Mouse (Mus musculus) gastrocnemius, postnatal 36 days (tissue): ENCODE results near the gene Ythdf1. TPM values are rescaled to one million over a fixed set of nuclear protein-coding genes. Genes with fewer than 3 reads are reported as not detected.

Source experiments
- DNase-seq, 2 experiments: peaks; one replicate each; pipeline ENCODE4 v3.0.0; 2022
- intact Hi-C: fragments of 180-260 bp; cut with DNase I; formaldehyde crosslinking; loops from one replicate; pipeline ENCODE4 v1.15.1; 2025
- microRNA-seq, 2 experiments: library from miRNA; unstranded; fragments of <30 nt; microRNA quantifications; one replicate each; pipeline ENCODE4 v1.2.0; 2021
- total RNA-seq, 2 experiments: library from RNA; stranded (reverse); gene quantifications; 2 replicates each; pipeline ENCODE4 v1.2.3; 2021

Ythdf1 gene
- total RNA-seq, 2 experiments from 2014 or later = 33.5 to 37.3 TPM

DNA sequence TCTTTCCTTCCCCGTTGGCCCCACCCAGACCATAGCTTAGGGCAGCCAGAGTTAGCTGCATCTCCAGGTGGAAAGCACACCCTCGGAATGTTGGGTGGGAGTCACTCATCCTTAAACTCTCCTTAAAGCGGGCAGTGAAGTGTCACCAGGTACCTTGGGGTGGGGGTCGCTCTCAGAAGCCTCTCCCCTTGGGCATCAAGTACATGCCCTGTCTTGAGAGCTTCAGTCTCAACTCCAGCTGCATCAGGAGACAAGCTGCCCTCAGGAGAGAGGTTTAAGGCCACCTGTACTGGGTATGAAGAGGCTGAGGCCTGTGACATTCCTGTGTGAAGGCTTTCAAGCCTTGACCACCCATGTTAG lies 30.8 kb downstream of the Ythdf1 start:
- intact Hi-C loops = no loop called here
- DNase-seq = no peak

DNA sequence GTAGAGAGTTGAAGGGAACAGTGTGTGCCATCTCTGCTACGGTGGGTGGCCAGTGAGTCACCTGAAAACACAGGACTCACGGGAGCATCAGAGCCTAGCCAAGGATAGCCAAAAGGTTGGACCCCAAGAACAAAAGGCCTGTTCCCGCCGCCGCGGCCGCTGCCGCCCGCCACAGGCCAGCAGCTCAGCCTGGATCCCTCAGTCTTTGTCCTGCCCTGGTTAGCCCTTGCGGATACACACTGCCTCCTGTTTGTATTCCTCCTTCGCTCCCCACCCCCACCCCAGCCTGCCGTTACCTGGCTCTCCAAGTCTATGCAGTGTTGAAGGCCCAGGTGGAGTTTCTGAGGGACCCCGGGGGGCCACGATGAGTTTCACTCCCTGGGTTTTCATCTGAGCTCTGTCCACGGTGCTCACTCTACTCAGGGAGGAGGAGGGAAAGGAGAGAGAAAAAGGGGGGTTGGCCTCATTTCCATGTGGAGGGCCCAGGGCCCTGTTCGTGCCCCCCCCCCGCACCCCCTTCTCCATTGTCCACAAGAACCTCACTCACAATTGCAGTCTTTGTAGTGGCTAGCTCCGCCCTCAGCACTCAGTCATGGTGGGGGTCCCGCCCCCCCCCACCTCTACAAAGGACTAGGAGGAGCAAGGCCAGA lies 31.4 kb downstream of the Ythdf1 start:
- intact Hi-C loops = no loop called here
- no peak for DNase-seq

DNA sequence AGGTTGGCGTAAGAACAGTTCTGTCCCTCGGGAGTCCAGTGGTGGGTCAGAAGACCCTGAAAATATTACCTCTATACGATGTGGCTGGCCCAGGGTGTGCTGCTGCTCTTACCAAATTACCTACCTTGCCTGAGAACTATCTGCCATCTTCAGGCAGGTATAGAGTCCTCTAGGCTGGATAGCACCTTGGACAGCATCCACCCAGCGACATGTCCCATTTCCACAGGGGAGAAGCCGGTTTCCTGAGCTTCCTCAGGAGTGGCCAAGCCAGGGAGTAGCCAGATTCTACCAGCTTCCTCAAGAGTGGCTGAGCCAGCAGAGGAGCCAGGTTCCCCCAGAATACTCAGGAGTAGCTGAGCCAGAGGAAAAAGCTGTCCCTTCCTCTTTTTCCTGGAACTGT lies 35.5 kb downstream of the Ythdf1 start:
- no peak for DNase-seq
- intact Hi-C loops = no loop called here

DNA sequence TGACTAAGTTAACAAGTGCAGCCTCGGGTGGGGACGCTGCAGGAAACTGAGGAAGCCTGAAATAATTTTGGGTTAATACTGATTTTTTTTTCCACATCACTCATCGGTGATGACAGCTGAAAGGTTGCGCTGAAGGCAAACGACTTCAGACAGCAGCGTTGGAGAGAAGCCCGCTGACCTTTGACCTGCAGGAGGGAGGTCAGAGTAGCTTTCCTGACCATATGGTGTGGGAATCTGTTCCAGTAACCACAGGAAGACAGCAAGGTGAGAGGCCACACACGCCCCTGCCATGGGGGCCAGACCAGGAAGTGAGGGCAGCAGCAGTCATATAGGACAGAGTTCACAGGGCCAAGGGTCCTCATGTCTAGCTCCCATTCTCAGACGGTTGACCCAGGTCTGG lies 39.5 kb downstream of the Ythdf1 start:
- no peak for DNase-seq
- intact Hi-C loops = no loop called here

DNA sequence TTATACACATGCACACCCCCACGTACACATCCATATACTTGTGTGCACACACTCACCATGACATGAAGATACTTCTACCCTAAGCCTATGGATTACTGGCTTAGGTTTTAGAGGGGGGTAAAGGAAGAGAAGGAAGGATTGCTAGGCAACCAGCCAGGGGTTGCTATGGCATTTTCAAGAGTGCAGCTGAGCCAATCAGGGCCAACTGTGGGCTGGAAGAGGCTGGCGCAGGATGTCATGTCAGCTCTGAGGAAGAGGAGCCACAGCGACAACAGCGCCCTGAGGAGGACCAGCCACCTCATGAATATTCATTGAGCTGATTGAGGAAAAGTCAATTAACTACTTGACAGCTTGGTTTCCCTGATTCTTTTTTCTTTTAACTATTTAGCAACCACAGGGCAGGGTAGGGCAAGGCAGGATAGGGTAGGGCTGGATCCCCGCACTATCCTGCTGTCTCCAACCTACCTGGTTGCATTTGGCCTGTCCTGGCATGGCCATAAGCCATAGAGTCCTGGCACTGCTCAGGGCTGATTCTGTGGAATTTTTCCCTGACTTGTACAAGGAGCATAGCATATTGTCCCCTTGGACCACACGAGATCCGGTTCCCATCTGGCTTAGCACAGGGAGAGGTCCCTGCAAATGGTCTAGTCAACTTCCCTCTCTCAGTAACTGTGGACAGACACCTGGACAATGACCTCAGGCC lies 41.2 kb downstream of the Ythdf1 start:
- intact Hi-C loops = no loop called here
- DNase-seq = no peak

DNA sequence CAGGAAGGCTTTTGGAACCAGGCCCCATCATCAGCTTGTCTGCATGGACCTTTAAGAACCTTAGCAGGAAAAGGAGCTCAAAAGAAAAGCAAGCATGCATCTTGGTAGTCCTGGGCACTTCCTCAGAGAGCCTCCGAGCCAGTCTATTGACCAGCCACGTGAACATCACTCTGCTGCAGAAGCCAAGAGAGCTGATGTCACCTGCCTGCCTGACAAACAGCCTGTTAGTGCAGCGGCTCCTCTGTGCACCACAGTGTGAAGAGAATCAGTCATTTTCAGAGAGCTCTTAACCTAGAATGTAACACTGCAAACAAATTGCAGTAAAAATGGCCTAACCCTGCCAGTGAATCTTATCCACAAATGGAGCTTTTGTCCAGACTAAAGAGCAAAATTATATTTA lies 50.7 kb downstream of the Ythdf1 start:
- DNase-seq = no peak
- intact Hi-C loops = no loop called here

DNA sequence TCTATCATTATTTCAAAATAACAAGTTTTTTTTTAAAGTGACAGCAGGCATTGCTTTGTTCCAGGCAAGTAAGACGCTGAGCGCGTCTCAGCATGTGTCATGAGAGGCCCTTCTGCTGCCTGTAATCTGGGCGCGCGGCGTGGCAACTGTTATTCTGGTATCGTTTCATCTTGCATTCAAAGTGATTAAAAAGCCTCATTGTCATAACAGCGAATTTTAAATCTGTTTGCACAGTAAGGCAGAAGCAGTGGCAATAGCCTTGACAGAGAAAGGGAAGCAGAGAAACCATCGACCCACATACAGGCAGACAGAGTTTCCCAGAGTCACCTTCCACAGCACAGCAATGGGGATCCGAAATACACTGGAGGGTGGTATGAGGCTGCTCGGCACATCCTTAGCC lies 59.2 kb downstream of the Ythdf1 start:
- intact Hi-C loops = no loop called here
- no peak for DNase-seq

DNA sequence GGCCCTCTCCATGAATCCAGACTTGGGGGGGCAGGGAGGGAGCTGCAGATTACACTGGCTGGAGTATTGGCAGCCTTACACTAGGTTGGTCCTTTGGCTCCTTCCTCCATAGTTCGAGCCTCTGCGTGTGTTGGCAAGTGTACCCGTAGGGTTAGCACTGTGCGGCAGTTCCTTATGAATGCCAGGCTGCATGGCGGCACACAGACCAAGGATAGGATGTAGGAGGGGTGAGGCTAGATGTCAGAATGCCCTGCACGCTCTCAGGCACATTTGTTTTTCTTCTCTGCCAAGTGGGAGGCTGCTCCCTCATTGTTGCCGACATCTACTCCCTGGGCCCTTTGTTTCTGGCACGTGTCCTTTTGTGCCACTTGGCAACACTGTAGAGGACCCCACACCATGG lies 63.6 kb downstream of the Ythdf1 start:
- intact Hi-C loops = no loop called here
- DNase-seq = no peak

DNA sequence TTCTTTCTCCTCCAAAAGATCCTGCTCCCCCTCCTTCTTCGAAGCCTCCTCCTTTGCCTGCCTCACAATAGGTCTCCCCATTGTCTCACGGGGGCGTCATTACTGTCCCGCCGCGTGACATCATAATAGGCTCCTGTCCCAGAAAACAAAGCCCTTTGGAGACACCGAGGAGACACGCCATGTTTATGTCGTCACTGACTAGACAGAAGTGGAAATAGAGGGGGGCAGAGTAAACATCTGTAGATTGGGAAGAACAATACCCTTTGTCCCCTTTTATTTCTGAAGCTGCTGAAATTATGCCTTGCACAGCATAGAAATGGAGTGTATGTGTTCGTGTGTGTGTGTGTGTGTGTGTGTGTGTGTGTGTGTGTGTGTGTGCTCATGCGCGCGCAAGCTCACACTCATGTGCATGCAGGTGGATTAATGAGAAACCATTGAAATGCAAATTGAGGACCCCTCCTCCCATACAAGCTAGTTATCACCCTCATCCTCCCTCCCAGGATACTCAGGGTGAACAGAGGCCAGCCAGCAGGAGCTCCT lies 65.7 kb downstream of the Ythdf1 start:
- no peak for DNase-seq
- intact Hi-C loops = no loop called here

Small RNA genes lying within 50 kb of the gene (microRNA-seq; reads per million reads assigned to microRNA genes)
- gene Mir124a-3 = 0 reads per million in 2 experiments

Other genes starting within 250 kb of the Ythdf1 start
- gene Dido1, start 210.9 kb downstream of the Ythdf1 start, total RNA-seq = 10 to 100 TPM; 14.3 to 17.5 TPM
- gene Gid8, start 210.8 kb downstream of the Ythdf1 start, total RNA-seq = 10 to 100 TPM; 32.1 to 33.8 TPM
- under 1 TPM in 1 of 2 experiments, not detected in 1; 0.33 TPM for gene Slc17a9, start 195.7 kb downstream of the Ythdf1 start, total RNA-seq
- not detected for gene Bhlhe23, start 144.0 kb downstream of the Ythdf1 start, total RNA-seq
- not detected for gene Birc7, start 8.1 kb upstream of the Ythdf1 start, total RNA-seq
- gene Nkain4, start 33.8 kb upstream of the Ythdf1 start, total RNA-seq = not detected
- gene Arfgap1, start 46.3 kb upstream of the Ythdf1 start, total RNA-seq = 10 to 100 TPM; 28.3 to 30.0 TPM
- gene Col20a1, start 65.6 kb upstream of the Ythdf1 start, total RNA-seq = 1 to 10 TPM; 1.6 to 1.8 TPM
- under 1 TPM; 0.15 to 0.37 TPM for gene Chrna4, start 122.6 kb upstream of the Ythdf1 start, total RNA-seq
- gene Kcnq2, start 214.4 kb upstream of the Ythdf1 start, total RNA-seq = not detected
- gene Eef1a2, start 236.1 kb upstream of the Ythdf1 start, total RNA-seq = 1,000 to 10,000 TPM; 2,073 to 2,141 TPM